Mouse (Mus musculus): Measurements from ENCODE around the gene Actn1.

The Actn1 gene

GRCm38 (mm10) chr12:80224241-80224731 lies 35.9 kb downstream of the Actn1 start:
- DNase-seq, result no peak

- no peak for DNase-seq
Measured at GRCm38 (mm10) chr12:80223511-80223910, 36.7 kb downstream of the Actn1 start.

GRCm38 (mm10) chr12:80222473-80222872 lies 37.7 kb downstream of the Actn1 start:
- no peak for DNase-seq

- DNase-seq, result no peak
Measured at GRCm38 (mm10) chr12:80220260-80221038, 39.7 kb downstream of the Actn1 start.

- DNase-seq, result no peak
Measured at GRCm38 (mm10) chr12:80218784-80219183, 41.4 kb downstream of the Actn1 start.

GRCm38 (mm10) chr12:80218045-80218611 lies 42.0 kb downstream of the Actn1 start:
- DNase-seq, result no peak

- DNase-seq, result no peak
Measured at GRCm38 (mm10) chr12:80217049-80217448, 43.1 kb downstream of the Actn1 start.

GRCm38 (mm10) chr12:80216258-80216881 lies 43.8 kb downstream of the Actn1 start:
- no peak for DNase-seq

- DNase-seq, result no peak
Measured at GRCm38 (mm10) chr12:80213810-80214209, 46.4 kb downstream of the Actn1 start.

GRCm38 (mm10) chr12:80213263-80213662 lies 46.9 kb downstream of the Actn1 start:
- no peak for DNase-seq

- no peak for DNase-seq
Measured at GRCm38 (mm10) chr12:80210791-80211612, 49.2 kb downstream of the Actn1 start.

- no peak for DNase-seq
Measured at GRCm38 (mm10) chr12:80209914-80210313, 50.3 kb downstream of the Actn1 start.

- DNase-seq, result no peak
Measured at GRCm38 (mm10) chr12:80208126-80208820, 51.9 kb downstream of the Actn1 start.

- DNase-seq, result no peak
Measured at GRCm38 (mm10) chr12:80203284-80203683, 56.9 kb downstream of the Actn1 start.

- DNase-seq, result no peak
Measured at GRCm38 (mm10) chr12:80199738-80200137, 60.4 kb downstream of the Actn1 start.

- DNase-seq, result peak; percentile 47
Measured at GRCm38 (mm10) chr12:80198487-80198886, 61.7 kb downstream of the Actn1 start.

GRCm38 (mm10) chr12:80197343-80197742 lies 62.8 kb downstream of the Actn1 start:
- no peak for DNase-seq

- no peak for DNase-seq
Measured at GRCm38 (mm10) chr12:80191806-80192205, 68.4 kb downstream of the Actn1 start.

GRCm38 (mm10) chr12:80191371-80191770 lies 68.8 kb downstream of the Actn1 start:
- no peak for DNase-seq

GRCm38 (mm10) chr12:80190915-80191314 lies 69.3 kb downstream of the Actn1 start:
- DNase-seq, result no peak

- DNase-seq, result no peak
Measured at GRCm38 (mm10) chr12:80184041-80184440, 76.1 kb downstream of the Actn1 start.

GRCm38 (mm10) chr12:80181831-80182230 lies 78.3 kb downstream of the Actn1 start:
- DNase-seq, result no peak

All from right cerebral cortex, postnatal 25 days (tissue).